Mouse (Mus musculus) gastrocnemius, adult 18-20 months (tissue): ENCODE data around the gene Gm5447. TPM values are rescaled to one million over a fixed set of nuclear protein-coding genes. Genes with fewer than 3 reads are reported as not detected.
A peak's percentile ranks its signal among the peaks of the same experiment; 100 is the strongest.

Experiments
- DNase-seq: peaks from one replicate; pipeline ENCODE4 v3.0.0; 2021; ENCODE audit warnings: low spot score
- long read RNA-seq, 2 experiments: library from polyadenylated mRNA; stranded (forward); transcript quantifications; one replicate each; pipeline ENCODE4 v2.0.0; 2021
- total RNA-seq, 2 experiments: library from RNA; stranded (reverse); gene quantifications; 2 replicates each; pipeline ENCODE4 v1.2.3; 2021

Gm5447 gene
- not detected for total RNA-seq
- long read RNA-seq, experiment 1 = 0 reads
- long read RNA-seq, experiment 2 = 0 reads

DNA sequence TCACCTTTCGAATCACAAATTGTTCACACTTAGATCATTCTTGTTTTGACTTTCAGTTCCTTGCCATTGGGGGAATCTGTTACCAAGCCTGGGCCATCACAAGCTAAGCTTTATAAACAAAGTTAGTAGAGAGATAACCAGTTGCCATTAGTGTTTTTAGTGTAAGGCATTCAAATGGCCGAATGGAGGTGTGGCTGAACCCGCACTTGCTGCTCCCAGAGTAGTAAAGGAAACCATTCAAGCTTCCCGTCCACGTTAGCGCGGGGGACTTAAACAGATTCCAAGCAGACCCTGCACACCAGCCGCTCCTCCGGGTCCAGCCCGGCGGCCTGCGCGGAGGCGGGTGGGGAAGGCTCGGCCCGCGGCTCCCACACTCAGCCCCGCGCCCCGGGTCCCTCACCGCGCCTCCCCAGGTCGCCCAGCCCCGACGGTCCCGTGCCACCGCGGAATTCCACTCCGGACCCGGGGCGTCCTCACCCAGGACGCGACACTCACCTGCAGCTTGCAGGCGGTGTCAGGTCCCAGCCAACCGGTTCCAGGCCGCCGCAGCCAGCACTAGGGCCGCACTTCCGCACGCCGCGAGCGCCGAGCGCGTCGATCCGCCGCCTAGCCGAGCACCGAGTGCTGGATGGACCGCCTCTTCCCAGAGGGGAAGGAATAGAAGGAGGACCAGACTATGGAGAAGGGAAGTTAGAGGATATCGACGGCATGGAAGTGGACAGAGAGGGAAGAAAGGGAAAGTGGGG, at the start of gene Gm5447, which contains the start of gene Exoc2:
TSS of gene Gm5447 (plus strand) at position 704 of the 746 bp plus-strand sequence.
TSS of gene Exoc2 (minus strand) at position 593 of the 746 bp plus-strand sequence.
- peak; percentile 81 for DNase-seq

DNA sequence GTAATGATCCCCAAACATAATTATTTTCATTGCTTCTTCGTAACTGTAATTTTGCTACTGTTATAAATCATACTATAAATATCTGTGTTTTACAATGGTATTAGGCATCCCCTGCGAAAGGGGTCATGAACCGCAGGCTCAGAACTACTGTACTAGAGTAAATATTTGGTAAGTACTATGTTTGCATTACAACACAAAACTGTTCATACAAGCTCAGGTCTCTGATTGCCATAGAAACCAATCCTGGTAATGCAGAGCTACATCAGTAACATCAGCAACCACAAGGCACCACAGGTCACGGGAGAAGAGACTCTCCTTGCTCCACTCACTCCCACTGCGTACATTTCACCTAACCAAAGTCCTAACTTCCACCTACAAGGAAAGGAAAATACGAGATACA, 49.7 kb upstream of the Gm5447 start:
- DNase-seq = no peak

DNA sequence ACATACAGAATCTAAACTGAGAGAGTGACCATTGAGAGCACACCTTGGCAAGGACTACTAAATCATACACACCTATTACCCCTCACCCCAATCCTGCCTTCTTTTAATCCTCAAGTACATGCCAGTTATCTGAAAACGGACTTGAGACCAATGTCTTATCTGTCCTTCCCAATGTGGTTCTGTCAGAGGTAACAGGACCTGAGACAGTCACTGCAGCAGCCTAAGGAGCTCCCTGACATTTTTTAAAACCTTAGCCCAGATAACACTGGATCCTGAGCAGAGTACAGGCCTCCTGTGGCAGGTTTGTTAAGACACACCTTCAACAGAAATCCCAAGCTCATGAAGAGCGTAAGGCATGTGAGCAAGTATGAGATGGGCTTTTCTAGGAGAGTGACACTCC, 44.9 kb upstream of the Gm5447 start:
- DNase-seq = no peak

DNA sequence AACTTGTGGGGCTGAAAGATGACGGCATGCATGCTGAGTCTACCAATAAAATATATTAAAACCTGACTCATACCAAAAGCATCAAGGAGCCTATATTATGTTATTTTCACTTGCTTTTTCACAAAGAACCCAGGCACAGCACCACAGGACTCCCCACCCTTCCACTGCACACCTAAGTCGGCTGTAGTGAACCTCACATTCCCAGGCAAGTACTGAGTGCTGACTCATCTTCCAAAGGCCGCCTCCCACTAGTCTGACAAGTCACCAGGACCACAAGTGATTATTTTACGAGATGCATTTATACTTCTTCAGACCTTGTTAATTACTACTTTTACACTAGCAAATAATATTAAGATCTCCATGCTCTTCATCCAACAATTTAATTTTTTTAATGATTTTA, 42.4 kb upstream of the Gm5447 start:
- no peak for DNase-seq

DNA sequence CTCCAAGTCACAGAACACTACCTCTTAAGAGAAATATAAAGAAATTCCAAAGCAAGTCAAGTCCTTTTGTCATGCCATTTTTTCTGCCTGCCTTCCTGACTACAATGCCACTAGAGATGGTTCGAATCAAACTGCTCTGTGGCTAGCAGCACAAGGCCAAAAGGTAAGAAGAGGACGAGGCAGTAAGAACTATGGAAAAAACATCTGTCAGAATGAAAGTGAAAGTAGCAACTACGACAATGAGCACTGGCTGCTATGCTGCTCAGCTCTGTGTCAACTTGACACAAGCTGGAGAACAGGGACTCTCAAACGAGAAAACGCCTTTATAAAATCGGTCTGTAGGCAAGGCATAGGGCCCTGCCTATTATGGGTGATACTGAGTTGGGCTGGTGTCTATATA, 41.0 kb upstream of the Gm5447 start:
- DNase-seq = no peak

- no peak for DNase-seq
Measured at GRCm38 (mm10) chr13:30945788-30946187, 28.2 kb upstream of the Gm5447 start.

- no peak for DNase-seq
Measured at GRCm38 (mm10) chr13:30947129-30947528, 26.9 kb upstream of the Gm5447 start.

- no peak for DNase-seq
Measured at GRCm38 (mm10) chr13:30947540-30947939, 26.5 kb upstream of the Gm5447 start, which contains the start of gene Hus1b. Gene Hus1b, minus strand, starts transcription at chr13:30947759.

GRCm38 (mm10) chr13:30949181-30949580, 24.8 kb upstream of the Gm5447 start:
- no peak for DNase-seq

DNA sequence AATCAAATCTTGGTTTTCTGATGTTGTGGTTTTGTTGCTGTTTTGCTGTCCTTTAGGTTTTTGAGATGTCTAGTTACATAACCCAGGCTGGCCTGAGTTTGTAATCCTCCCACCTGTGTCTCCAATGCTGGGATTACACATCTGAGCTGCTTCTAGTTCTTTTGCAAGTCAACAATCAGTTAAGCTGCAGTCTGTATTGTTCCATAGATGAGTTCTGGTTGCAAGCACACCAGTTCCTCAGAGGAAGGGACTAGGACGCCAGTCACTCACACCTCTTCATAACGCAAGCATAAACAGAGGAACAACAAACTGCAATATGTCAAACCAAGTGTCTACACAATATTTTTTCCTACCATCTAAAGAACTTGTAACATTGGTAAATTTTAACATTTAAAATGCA, 22.0 kb upstream of the Gm5447 start:
- no peak for DNase-seq

DNA sequence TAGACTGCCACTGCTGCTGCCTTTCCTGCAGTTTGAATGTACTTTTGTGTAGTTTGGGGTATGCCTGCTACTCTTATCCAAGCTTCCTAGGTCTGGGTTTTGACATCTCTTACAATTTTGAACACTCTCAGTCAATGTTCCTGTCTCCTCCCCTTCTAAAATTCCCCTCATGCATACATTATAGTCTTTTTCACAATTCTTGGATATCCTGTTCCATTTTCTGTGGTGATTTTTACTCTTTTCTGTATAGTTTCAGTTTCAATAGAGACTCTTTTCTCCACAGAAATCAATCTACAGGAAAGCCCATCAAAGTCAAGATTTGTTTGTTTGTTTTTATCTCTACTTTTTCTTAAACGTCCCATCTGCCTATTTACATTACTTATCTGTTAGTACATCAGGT, 20.4 kb upstream of the Gm5447 start:
- DNase-seq = no peak

GRCm38 (mm10) chr13:30960714-30961113, 13.3 kb upstream of the Gm5447 start:
- DNase-seq = no peak

DNA sequence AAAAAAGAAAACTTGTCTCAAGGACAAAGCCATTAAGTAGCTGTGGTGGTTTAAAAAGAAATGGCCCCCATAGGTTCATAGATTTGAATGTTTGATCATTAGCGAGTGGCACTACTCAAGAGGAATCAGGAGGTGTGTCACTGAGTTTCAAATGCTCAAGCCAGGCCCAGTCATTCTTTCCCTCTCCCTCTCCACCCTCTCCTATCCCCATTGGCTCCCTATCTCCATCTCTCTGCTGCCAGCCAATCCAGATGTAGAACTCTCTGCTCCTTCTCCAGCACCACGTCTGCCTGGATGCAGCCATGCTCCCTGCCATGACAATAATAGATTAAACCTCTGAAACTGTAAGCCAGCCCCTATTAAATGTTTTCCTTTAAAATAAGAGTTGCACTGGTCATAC, 12.1 kb upstream of the Gm5447 start:
- DNase-seq = no peak

DNA sequence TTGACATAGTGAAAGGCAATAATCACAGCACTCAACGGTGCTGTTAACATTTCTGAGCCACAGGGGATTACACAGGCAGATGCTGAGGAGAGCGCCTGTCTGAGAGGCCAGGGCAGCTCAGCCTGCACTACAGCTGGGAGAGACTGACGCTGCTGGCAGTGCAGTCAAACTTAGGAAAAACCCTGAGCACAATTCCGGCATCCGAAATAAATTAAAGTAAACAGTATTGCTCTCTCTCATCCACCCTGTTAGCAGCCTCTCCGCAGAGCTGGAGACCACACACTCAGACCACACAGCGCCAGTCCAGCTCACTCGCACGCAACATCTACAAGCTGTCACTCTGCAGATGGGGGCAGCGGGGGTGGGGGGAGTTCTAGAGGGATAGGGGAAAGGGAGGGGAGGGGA, 7.5 kb upstream of the Gm5447 start:
- DNase-seq = no peak

GRCm38 (mm10) chr13:30968311-30968710, 5.7 kb upstream of the Gm5447 start:
- no peak for DNase-seq

DNA sequence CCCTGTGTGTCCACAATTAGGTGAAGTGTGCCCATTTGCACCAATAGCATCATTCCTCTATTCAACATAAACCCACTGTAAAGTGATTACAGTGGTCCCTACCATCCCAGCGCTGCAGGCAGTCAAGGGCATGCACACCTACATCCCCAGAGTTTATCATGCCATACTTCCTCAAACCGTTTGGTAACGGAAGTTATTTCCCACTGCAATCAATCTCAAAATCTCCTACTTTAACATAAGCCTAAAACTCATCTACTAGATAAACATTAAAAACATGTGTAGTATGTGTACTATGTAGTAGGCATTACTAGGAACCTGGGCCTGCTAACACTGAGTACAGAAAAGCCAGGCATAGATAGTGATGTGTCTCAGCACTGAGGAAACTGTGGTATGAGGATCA, 3.0 kb upstream of the Gm5447 start:
- no peak for DNase-seq

DNA sequence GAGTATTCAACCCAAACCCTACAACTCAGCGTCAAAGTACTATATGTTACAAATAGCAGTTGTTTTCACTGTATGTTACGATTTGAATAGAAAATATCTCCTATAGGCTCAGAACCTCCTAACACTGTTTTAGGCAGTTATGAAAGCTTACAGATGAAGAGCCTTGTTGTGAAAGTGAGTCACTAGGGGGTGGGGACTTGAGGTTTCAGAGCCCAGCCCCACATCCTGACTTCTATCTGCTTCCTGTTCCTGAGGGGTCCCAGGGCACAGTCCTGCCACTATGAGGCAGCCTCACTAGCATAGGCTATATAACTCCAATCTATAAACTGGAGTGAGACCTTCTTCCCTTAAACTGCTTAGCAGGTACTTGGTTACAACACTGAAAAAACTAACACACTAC, 1.9 kb upstream of the Gm5447 start:
- no peak for DNase-seq

GRCm38 (mm10) chr13:30974247-30974630, 235 bp downstream of the Gm5447 start:
- no peak for DNase-seq

- DNase-seq = no peak
Measured at GRCm38 (mm10) chr13:30976536-30977084, 2.6 kb downstream of the Gm5447 start.

DNA sequence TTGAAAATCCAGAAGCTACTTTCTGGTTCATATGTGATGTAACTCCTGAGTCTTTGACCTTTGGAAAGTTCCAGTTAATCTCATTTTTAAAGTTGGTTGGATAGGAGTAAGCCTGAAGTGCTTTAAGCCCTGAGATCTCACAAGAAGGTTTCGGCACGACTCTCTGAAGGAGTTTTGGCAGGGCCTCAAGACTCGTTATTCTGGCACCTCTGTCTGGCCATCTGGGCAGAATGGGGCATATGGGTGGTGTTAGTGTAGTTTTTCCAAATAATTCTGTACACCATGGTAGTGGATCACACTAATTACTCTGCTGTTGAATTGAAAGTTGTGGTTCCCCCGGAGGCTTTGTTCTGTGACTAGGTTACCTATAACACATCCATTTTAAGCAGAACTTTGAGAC, 4.2 kb downstream of the Gm5447 start:
- DNase-seq = no peak

DNA sequence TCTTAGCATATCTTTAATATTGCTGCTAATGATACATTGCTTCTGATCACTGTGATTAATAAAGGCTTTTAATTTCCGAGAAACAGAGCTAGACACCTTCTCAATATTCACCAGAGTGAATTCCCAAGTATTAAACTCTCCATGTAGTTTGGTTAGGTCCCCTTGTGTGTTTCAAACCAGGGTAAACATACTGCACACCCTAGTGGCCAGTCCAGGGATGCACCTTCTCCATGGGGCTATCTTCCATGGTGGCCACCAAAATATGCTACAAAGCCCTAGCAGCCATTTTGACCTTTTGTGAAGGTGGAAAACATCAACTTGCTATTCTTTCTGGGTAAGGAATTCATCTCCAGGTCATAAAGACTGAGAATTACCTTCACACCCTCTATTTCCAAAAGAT, 7.7 kb downstream of the Gm5447 start:
- peak; percentile 55 for DNase-seq

- no peak for DNase-seq
Measured at GRCm38 (mm10) chr13:30985275-30985597, 11.2 kb downstream of the Gm5447 start.
